Mouse (Mus musculus): ENCODE measurements around the gene Rad51b. TPM values are rescaled to one million over a fixed set of nuclear protein-coding genes. Genes with fewer than 3 reads are reported as not detected.

The Rad51b gene
- total and polyA plus RNA-seq, 3 experiments, result 6.5 to 8.6 (median 8.5) TPM

DNA sequence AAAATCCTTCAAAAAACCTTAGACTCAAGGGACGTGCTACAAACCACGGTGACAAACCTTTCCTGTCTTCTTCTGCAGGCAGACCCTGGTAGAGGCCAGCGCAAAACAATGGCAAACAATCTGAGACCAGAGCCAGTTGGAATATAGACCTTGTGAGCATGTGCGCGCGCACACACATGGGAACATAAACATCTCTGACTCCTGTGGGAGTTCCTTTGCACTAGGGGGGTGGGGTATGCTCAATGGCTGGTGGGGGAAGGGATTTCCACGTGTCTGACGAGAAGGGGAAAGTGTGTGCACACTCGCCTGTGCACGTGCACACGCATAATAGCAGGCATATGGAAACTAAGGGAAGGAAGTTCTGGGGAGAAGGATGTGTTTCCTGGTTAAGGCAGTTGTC, 545.9 kb downstream of the Rad51b start:
- no peak overlapping the region for H3K4me3 ChIP-seq (replicated peaks in 1 of 3; ENCODE audit: low read depth in 2 of 3, low read length in 2 of 3, poor library complexity in 1 of 3)
- DNase-seq (ENCODE audit: extremely low read depth), result no peak
- H3K9me3 ChIP-seq (replicated peaks; ENCODE audit: low read length), result no peaks in the 10 kb centered on the region
- no peak overlapping the region for H3K4me2 ChIP-seq (ENCODE audit: insufficient read depth, low read depth, poor library complexity, severe bottlenecking)
- no peaks in the 10 kb centered on the region for H3K27me3 ChIP-seq (replicated peaks)
- no peak overlapping the region for H3K27ac ChIP-seq (ENCODE audit: insufficient read depth, low read depth)
- H3K9ac ChIP-seq (ENCODE audit: insufficient read depth, low read depth), result no peak overlapping the region
- in situ Hi-C loops (cut with MboI; ENCODE audit: low pct_ligation_motif_present, low pct_unique_long_range_greater_than_20kb, low sequenced_read_pairs) (loop anchor here (25.0 kb wide), 1 partner anchor 269 kb away; the partner anchor contains the start of gene Zfp36l1), dilution Hi-C loops (cut with MboI; ENCODE audit: extremely low pct_ligation_motif_present, extremely low pct_unique_long_range_greater_than_20kb, low sequenced_read_pairs) (no loop called here)
- H3K4me1 ChIP-seq (ENCODE audit: control insufficient read depth in 1 of 2, insufficient read depth in 2 of 2), result peaks cover 51 to 84% of the 10 kb centered on the region in 2 experiments
- TF ChIP-seq TBP (conservative IDR thresholded peaks at IDR 0.05; ENCODE audit: low read depth, low read length) (no peak), HCFC1 (IDR thresholded peaks at IDR 0.05; ENCODE audit: low read depth, low read length) (no peak), E2F4 (IDR thresholded peaks at IDR 0.05; ENCODE audit: insufficient replicate concordance, low read depth, low read length) (no peak), BHLHE40 (IDR thresholded peaks at IDR 0.05; ENCODE audit: low read depth, low read length) (peak; percentile 80)
- no peaks in the 10 kb centered on the region for H3K36me3 ChIP-seq (replicated peaks in 1 of 2; ENCODE audit: control insufficient read depth in 1 of 2, insufficient read depth in 1 of 2, low read length in 1 of 2)
- no peaks in the 10 kb centered on the region for H3K79me2 ChIP-seq (replicated peaks; ENCODE audit: control insufficient read depth, extremely low read depth, insufficient read depth, poor library complexity, severe bottlenecking)

DNA sequence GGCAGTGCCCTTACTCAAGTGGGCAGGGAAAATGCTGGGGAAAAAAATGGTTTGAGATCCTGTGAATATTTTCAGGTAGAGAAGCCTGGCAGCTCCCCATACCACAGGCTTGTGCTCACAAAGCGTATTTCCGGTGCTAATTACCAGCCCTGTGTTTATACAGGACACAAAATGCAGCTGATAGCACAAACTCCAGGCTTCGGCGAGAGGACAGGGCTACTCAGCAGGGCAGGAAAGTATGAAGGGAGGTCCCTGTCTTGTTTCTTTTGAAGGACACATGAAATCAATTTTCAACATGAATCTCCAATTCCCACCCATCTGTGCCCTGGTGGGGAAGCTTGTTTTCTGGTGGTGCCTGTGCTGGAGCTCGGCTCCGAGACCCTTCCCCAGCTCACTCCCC, 546.4 kb downstream of the Rad51b start:
- dilution Hi-C loops (cut with MboI; ENCODE audit: extremely low pct_ligation_motif_present, extremely low pct_unique_long_range_greater_than_20kb, low sequenced_read_pairs), result no loop called here
- H3K79me2 ChIP-seq (replicated peaks; ENCODE audit: control insufficient read depth, extremely low read depth, insufficient read depth, poor library complexity, severe bottlenecking), result no peaks in the 10 kb centered on the region
- no peak overlapping the region for H3K4me3 ChIP-seq (replicated peaks in 1 of 3; ENCODE audit: low read depth in 2 of 3, low read length in 2 of 3, poor library complexity in 1 of 3)
- no peaks in the 10 kb centered on the region for H3K27me3 ChIP-seq (replicated peaks)
- in situ Hi-C loops (cut with MboI; ENCODE audit: low pct_ligation_motif_present, low pct_unique_long_range_greater_than_20kb, low sequenced_read_pairs), result loop anchor here (25.0 kb wide), 1 partner anchor 269 kb away; the partner anchor contains the start of gene Zfp36l1
- H3K4me1 ChIP-seq (ENCODE audit: control insufficient read depth in 1 of 2, insufficient read depth in 2 of 2), result peaks cover 48 to 79% of the 10 kb centered on the region in 2 experiments
- no peak overlapping the region for H3K27ac ChIP-seq (ENCODE audit: insufficient read depth, low read depth)
- H3K9me3 ChIP-seq (replicated peaks; ENCODE audit: low read length), result no peaks in the 10 kb centered on the region
- no peak overlapping the region for H3K4me2 ChIP-seq (ENCODE audit: insufficient read depth, low read depth, poor library complexity, severe bottlenecking)
- no peaks in the 10 kb centered on the region for H3K36me3 ChIP-seq (replicated peaks in 1 of 2; ENCODE audit: control insufficient read depth in 1 of 2, insufficient read depth in 1 of 2, low read length in 1 of 2)
- no peak for DNase-seq (ENCODE audit: extremely low read depth)
- no peak for TF ChIP-seq TCF12 (IDR thresholded peaks at IDR 0.05; ENCODE audit: low read depth, low read length)
- TF ChIP-seq HCFC1 (IDR thresholded peaks at IDR 0.05; ENCODE audit: low read depth, low read length), result no peak
- no peak for TF ChIP-seq EP300 (IDR thresholded peaks at IDR 0.05; ENCODE audit: low read length)
- TF ChIP-seq ETS1 (conservative IDR thresholded peaks at IDR 0.05; ENCODE audit: low read depth, low read length), result no peak
- no peak for TF ChIP-seq MYC (IDR thresholded peaks at IDR 0.05; ENCODE audit: low read depth, low read length)
- no peak for TF ChIP-seq TBP (conservative IDR thresholded peaks at IDR 0.05; ENCODE audit: low read depth, low read length)
- peak overlapping the region; percentile 10; the same call in 1 of the 2 replicates for H3K9ac ChIP-seq (ENCODE audit: insufficient read depth, low read depth)

DNA sequence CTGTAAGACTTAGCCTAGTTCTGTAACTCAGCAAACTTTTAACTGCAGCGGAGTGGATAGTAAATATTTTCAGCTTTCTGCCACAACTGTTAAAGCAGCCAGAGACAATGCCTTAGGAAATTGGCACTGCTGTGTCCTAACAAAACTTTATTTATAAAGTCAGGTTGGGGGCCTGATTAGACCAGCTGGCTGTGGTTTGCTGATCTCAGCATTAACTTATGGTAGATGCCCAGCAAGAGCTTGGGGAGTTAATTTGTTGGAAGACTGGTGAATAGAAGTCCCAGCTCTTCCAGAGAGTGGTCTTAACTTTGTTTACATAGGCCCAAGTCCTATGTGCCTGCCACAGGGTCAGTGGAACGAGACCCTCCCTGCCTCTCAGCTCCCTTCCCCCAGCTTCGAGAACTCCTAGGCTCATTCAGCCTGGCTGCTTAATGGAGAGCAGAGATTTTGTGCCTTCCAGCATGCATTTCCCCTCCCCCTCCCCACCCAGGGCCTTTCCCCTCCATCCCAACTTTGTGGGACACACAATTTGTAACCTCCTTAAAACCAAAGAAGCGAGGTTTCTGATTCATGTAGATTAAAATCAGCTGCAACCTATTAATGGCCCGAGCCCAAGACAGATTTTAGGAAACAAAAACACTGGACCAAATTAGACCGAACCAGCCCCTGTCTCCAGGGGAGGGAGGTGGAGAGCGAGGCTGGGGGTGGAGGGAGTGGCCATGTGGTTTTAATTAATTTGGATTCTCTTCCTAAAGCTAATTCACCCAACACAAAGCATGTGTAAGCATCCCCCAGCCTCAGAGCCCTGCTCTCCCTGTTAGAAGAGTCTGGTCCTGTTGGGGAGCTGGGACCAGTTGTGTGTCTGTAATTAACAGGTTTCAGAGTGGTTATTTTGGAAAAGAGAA, 549.4 kb downstream of the Rad51b start:
- TF ChIP-seq MXI1 (IDR thresholded peaks at IDR 0.05; ENCODE audit: low read depth, low read length) (no peak), MAFK (IDR thresholded peaks at IDR 0.05; ENCODE audit: insufficient replicate concordance, low read length) (peak; percentile 82)
- Histone ChIP-seq H3K4me1 (ENCODE audit: control insufficient read depth in 1 of 2, insufficient read depth in 2 of 2) (peaks cover 28 to 50% of the 10 kb centered on the region in 2 experiments), H3K27me3 (replicated peaks) (no peaks in the 10 kb centered on the region), H3K4me2 (ENCODE audit: insufficient read depth, low read depth, poor library complexity, severe bottlenecking) (no peak overlapping the region), H3K4me3 (replicated peaks in 1 of 3; ENCODE audit: low read depth in 2 of 3, low read length in 2 of 3, poor library complexity in 1 of 3) (no peak overlapping the region), H3K79me2 (replicated peaks; ENCODE audit: control insufficient read depth, extremely low read depth, insufficient read depth, poor library complexity, severe bottlenecking) (no peaks in the 10 kb centered on the region), H3K9ac (ENCODE audit: insufficient read depth, low read depth) (no peak overlapping the region), H3K27ac (ENCODE audit: insufficient read depth, low read depth) (no peak overlapping the region), H3K36me3 (replicated peaks in 1 of 2; ENCODE audit: control insufficient read depth in 1 of 2, insufficient read depth in 1 of 2, low read length in 1 of 2) (no peaks in the 10 kb centered on the region), H3K9me3 (replicated peaks; ENCODE audit: low read length) (no peaks in the 10 kb centered on the region)
- in situ Hi-C loops (cut with MboI; ENCODE audit: low pct_ligation_motif_present, low pct_unique_long_range_greater_than_20kb, low sequenced_read_pairs) (loop anchor here (25.0 kb wide), 1 partner anchor 266 kb away; the partner anchor contains the start of gene Zfp36l1), dilution Hi-C loops (cut with MboI; ENCODE audit: extremely low pct_ligation_motif_present, extremely low pct_unique_long_range_greater_than_20kb, low sequenced_read_pairs) (no loop called here)
- no peak for DNase-seq (ENCODE audit: extremely low read depth)
